Mouse (Mus musculus) heart, embryonic 13.5 days (tissue): ENCODE measurements around the gene St7. TPM values are rescaled to one million over a fixed set of nuclear protein-coding genes. Genes with fewer than 3 reads are reported as not detected.
A peak's percentile ranks its signal among the peaks of the same experiment; 100 is the strongest.

Experiments used
- ATAC-seq: fragments of 200-750 bp; cut with Nextera tagmentation; 2 replicates; pipeline ENCODE4 v1.8.0; 2017; ENCODE audit warnings: moderate TSS enrichment; ENCODE audit not compliant: insufficient number of reproducible peaks, low FRiP score, low TSS enrichment; ENCODE audit errors: extremely low read depth
- H3K27ac ChIP-seq: fragments of 300-500 bp; sonication (generic); replicated peaks from 2 replicates; pipeline ENCODE4 v1.5.1; 2015; ENCODE audit warnings: moderate library complexity, mild to moderate bottlenecking, inconsistent platforms
- H3K27me3 ChIP-seq: fragments of 300-500 bp; sonication (generic); replicated peaks from 2 replicates; pipeline ENCODE4 v1.6.1; 2015; ENCODE audit warnings: mild to moderate bottlenecking, inconsistent platforms
- H3K36me3 ChIP-seq: fragments of 300-500 bp; sonication (generic); 2 replicates; pipeline ENCODE4 v1.6.1; 2015; ENCODE audit warnings: mild to moderate bottlenecking, inconsistent platforms
- H3K4me1 ChIP-seq: fragments of 300-500 bp; sonication (generic); 2 replicates; pipeline ENCODE4 v1.6.1; 2015; ENCODE audit warnings: inconsistent platforms
- H3K4me2 ChIP-seq: fragments of 300-500 bp; sonication (generic); 2 replicates; pipeline ENCODE4 v1.6.1; 2015; ENCODE audit warnings: inconsistent platforms, mild to moderate bottlenecking, moderate library complexity
- H3K4me3 ChIP-seq: fragments of 300-500 bp; sonication (generic); 2 replicates; pipeline ENCODE4 v1.5.1; 2015; ENCODE audit warnings: moderate library complexity, mild to moderate bottlenecking, inconsistent platforms
- H3K9ac ChIP-seq: fragments of 300-500 bp; sonication (generic); 2 replicates; pipeline ENCODE4 v1.6.1; 2015; ENCODE audit warnings: inconsistent platforms, mild to moderate bottlenecking, moderate library complexity
- H3K9me3 ChIP-seq: fragments of 300-500 bp; sonication (generic); 2 replicates; pipeline ENCODE4 v1.6.1; 2016; ENCODE audit warnings: inconsistent platforms
- whole genome bisulfite sequencing: fragments of 180-500 bp; shearing (Covaris S2); methylation state at CpG from one replicate; pipeline ENCODE4 v1.1.7; 2015; ENCODE audit warnings: mixed read lengths; 5-methylcytosine and 5-hydroxymethylcytosine counted together
- polyA plus RNA-seq: library from polyadenylated mRNA; unstranded; fragments of >200 nt; fragmentation: Nextera tagmentation; extraction: Ambion mirVana; gene quantifications from 2 replicates; pipeline ENCODE4 v1.2.1, GENCODE M21; 2015

The St7 gene
- polyA plus RNA-seq, 1 experiment from 2014 or later = 25.9 TPM

- no peaks in the 10 kb centered on the region for H3K36me3 ChIP-seq
- no peak for ATAC-seq
- H3K27ac ChIP-seq = peak overlapping the region; percentile 76
- H3K9ac ChIP-seq = peak overlapping the region; percentile 30; the same call in 1 of the 2 replicates
- no peaks in the 10 kb centered on the region for H3K9me3 ChIP-seq
- WGBS = 78% methylated on average over 4 of the region's 4 CpGs
- H3K4me3 ChIP-seq = 0 out of 2 replicates have a peak overlapping the region, but pooled peaks have one; percentile 6
- peak overlapping the region; percentile 46 for H3K4me2 ChIP-seq
- H3K4me1 ChIP-seq = peaks cover 40% of the 10 kb centered on the region
- no peaks in the 10 kb centered on the region for H3K27me3 ChIP-seq
Measured at GRCm38 (mm10) chr6:17742209-17742608, 49.5 kb downstream of the St7 start.

- Histone ChIP-seq H3K4me3 (no peak overlapping the region), H3K36me3 (no peaks in the 10 kb centered on the region), H3K4me2 (peak overlapping the region; percentile 27; the same call in 1 of the 2 replicates), H3K27ac (peak overlapping the region; percentile 76), H3K9ac (0 out of 2 replicates have a peak overlapping the region, but pooled peaks have one; percentile 44), H3K9me3 (no peaks in the 10 kb centered on the region), H3K4me1 (peaks cover 32% of the 10 kb centered on the region), H3K27me3 (no peaks in the 10 kb centered on the region)
- peak; percentile 78; the same call in 1 of the 2 replicates for ATAC-seq
- WGBS = 19% methylated on average over 4 of the region's 4 CpGs
Measured at GRCm38 (mm10) chr6:17743325-17743724, 50.6 kb downstream of the St7 start.

GRCm38 (mm10) chr6:17747724-17748123, 55.0 kb downstream of the St7 start:
- no peaks in the 10 kb centered on the region for H3K36me3 ChIP-seq
- no peak for ATAC-seq
- no peak overlapping the region for H3K27ac ChIP-seq
- H3K9ac ChIP-seq = no peak overlapping the region
- no peak overlapping the region for H3K4me3 ChIP-seq
- no peak overlapping the region for H3K4me2 ChIP-seq
- peaks cover 44% of the 10 kb centered on the region for H3K4me1 ChIP-seq
- WGBS = 83% methylated on average over 13 of the region's 13 CpGs
- no peaks in the 10 kb centered on the region for H3K9me3 ChIP-seq
- no peaks in the 10 kb centered on the region for H3K27me3 ChIP-seq

- H3K36me3 ChIP-seq = no peaks in the 10 kb centered on the region
- H3K4me2 ChIP-seq = peak overlapping the region; percentile 72
- peaks cover 40% of the 10 kb centered on the region for H3K4me1 ChIP-seq
- H3K4me3 ChIP-seq = peak overlapping the region; percentile 60
- WGBS = 3% methylated on average over 18 of the region's 18 CpGs
- H3K27me3 ChIP-seq = no peaks in the 10 kb centered on the region
- peak overlapping the region; percentile 86 for H3K9ac ChIP-seq
- H3K27ac ChIP-seq = peak overlapping the region; percentile 89
- ATAC-seq = peak; percentile 91
- no peaks in the 10 kb centered on the region for H3K9me3 ChIP-seq
Measured at GRCm38 (mm10) chr6:17748866-17749582, 56.3 kb downstream of the St7 start.

GRCm38 (mm10) chr6:17749596-17749995, 56.9 kb downstream of the St7 start:
- H3K4me3 ChIP-seq = peak overlapping the region; percentile 60
- H3K4me1 ChIP-seq = peaks cover 45% of the 10 kb centered on the region
- peak overlapping the region; percentile 72 for H3K4me2 ChIP-seq
- H3K27ac ChIP-seq = peak overlapping the region; percentile 89
- H3K36me3 ChIP-seq = no peaks in the 10 kb centered on the region
- H3K9ac ChIP-seq = peak overlapping the region; percentile 86
- no peak for ATAC-seq
- 30% methylated on average over 3 of the region's 3 CpGs for WGBS
- no peaks in the 10 kb centered on the region for H3K9me3 ChIP-seq
- no peaks in the 10 kb centered on the region for H3K27me3 ChIP-seq

- Histone ChIP-seq H3K27ac (peak overlapping the region; percentile 89), H3K4me2 (peak overlapping the region; percentile 72), H3K4me3 (peak overlapping the region; percentile 60), H3K4me1 (peaks cover 51% of the 10 kb centered on the region), H3K9ac (peak overlapping the region; percentile 86), H3K9me3 (no peaks in the 10 kb centered on the region), H3K27me3 (no peaks in the 10 kb centered on the region), H3K36me3 (no peaks in the 10 kb centered on the region)
- WGBS = 42% methylated on average over 9 of the region's 9 CpGs
- ATAC-seq = no peak
Measured at GRCm38 (mm10) chr6:17750041-17750660, 57.4 kb downstream of the St7 start.

- ATAC-seq = no peak
- Histone ChIP-seq H3K9me3 (no peaks in the 10 kb centered on the region), H3K27me3 (no peaks in the 10 kb centered on the region), H3K36me3 (no peaks in the 10 kb centered on the region), H3K4me1 (peaks cover 57% of the 10 kb centered on the region), H3K27ac (peak overlapping the region; percentile 89), H3K4me3 (peak overlapping the region; percentile 60), H3K4me2 (peak overlapping the region; percentile 72), H3K9ac (peak overlapping the region; percentile 86)
- 50% methylated on average over 6 of the region's 6 CpGs for WGBS
Measured at GRCm38 (mm10) chr6:17750957-17751356, 58.2 kb downstream of the St7 start.

GRCm38 (mm10) chr6:17755902-17756301, 63.2 kb downstream of the St7 start:
- Histone ChIP-seq H3K36me3 (no peaks in the 10 kb centered on the region), H3K4me2 (peak overlapping the region; percentile 50), H3K27me3 (no peaks in the 10 kb centered on the region), H3K4me3 (no peak overlapping the region), H3K4me1 (peaks cover 67% of the 10 kb centered on the region), H3K9ac (no peak overlapping the region; the same call in 1 of the 2 replicates), H3K9me3 (no peaks in the 10 kb centered on the region), H3K27ac (peak overlapping the region; percentile 46)
- WGBS = 50% methylated on average over 6 of the region's 6 CpGs
- ATAC-seq = no peak

- ATAC-seq = no peak
- H3K9ac ChIP-seq = no peak overlapping the region
- H3K36me3 ChIP-seq = no peaks in the 10 kb centered on the region
- 79% methylated on average over 4 of the region's 4 CpGs for WGBS
- H3K4me2 ChIP-seq = no peak overlapping the region
- H3K4me3 ChIP-seq = no peak overlapping the region
- peaks cover 77% of the 10 kb centered on the region for H3K4me1 ChIP-seq
- H3K27ac ChIP-seq = no peak overlapping the region
- no peaks in the 10 kb centered on the region for H3K9me3 ChIP-seq
- H3K27me3 ChIP-seq = no peaks in the 10 kb centered on the region
Measured at GRCm38 (mm10) chr6:17758568-17758967, 65.8 kb downstream of the St7 start.

GRCm38 (mm10) chr6:17763963-17764659, 71.4 kb downstream of the St7 start:
- Histone ChIP-seq H3K9me3 (no peaks in the 10 kb centered on the region), H3K9ac (no peak overlapping the region), H3K4me2 (peak overlapping the region; percentile 10; the same call in 1 of the 2 replicates), H3K4me1 (peaks cover 71% of the 10 kb centered on the region), H3K4me3 (no peak overlapping the region), H3K27ac (peak overlapping the region; percentile 77), H3K27me3 (no peaks in the 10 kb centered on the region), H3K36me3 (no peaks in the 10 kb centered on the region)
- 51% methylated on average over 9 of the region's 9 CpGs for WGBS
- no peak for ATAC-seq

GRCm38 (mm10) chr6:17764660-17764998, 71.9 kb downstream of the St7 start:
- no peaks in the 10 kb centered on the region for H3K9me3 ChIP-seq
- H3K4me2 ChIP-seq = peak overlapping the region; percentile 10; the same call in 1 of the 2 replicates
- no peaks in the 10 kb centered on the region for H3K27me3 ChIP-seq
- ATAC-seq = no peak
- H3K4me3 ChIP-seq = no peak overlapping the region
- no peak overlapping the region for H3K9ac ChIP-seq
- peaks cover 67% of the 10 kb centered on the region for H3K4me1 ChIP-seq
- peak overlapping the region; percentile 77 for H3K27ac ChIP-seq
- H3K36me3 ChIP-seq = no peaks in the 10 kb centered on the region
- 75% methylated on average over 2 of the region's 2 CpGs for WGBS
